Mouse (Mus musculus) A20 (cell line): Measurements from ENCODE around the gene Notch1.
A peak's percentile ranks its signal among the peaks of the same experiment; 100 is the strongest.

Experiments used
- DNase-seq: peaks from one replicate; pipeline ENCODE4 v3.0.0-alpha.2; 2011; ENCODE audit warnings: low read depth, low spot score

Gene Notch1

GRCm38 (mm10) chr2:26408515-26409356, 107.7 kb downstream of the Notch1 start, which contains the start of gene Inpp5e:
Gene Inpp5e (minus strand): TSS chr2:26409203.
- peak; percentile 93 for DNase-seq
